ENCODE assay signal across 20 mouse cellular contexts in the genomic region with DNA sequence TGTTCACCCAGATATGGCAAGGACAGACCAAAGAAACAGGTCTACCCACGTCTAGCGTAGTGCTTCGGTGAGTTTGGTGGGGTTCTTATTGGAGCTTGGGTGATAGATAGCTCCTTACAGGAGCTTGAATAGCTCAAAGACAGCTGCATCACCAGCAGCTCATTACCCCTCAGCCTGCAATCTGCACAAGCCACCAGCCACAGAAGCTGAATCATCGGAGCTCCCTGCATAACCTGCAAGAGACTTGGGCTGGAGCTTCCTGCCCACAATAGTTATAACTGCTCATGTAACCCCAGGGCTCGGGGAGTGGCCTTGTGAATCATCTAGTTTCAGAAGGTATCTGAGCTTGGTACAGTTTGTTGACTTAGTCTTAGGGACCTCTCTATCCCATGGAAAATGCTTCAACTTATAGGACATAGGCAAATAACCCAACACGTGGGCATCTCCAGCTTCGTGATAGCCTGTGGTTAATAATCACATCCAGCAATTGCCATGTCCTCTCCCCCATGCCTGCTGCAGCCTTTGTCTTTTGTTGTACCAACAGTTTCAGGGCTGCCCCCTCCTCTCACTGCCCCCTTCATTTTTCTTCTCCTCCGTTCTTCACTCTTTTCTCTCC. TPM values are rescaled to one million over a fixed set of nuclear protein-coding genes. Genes with fewer than 3 reads are reported as not detected.
A peak's percentile ranks its signal among the peaks of the same experiment; 100 is the strongest.
DNase-seq lines count a peak whose midpoint lies in the region; TF ChIP-seq lines count a peak whose summit lies in the region.
"Had no signal": no experiment of that assay in that cellular context is flagged by ENCODE, and none has a peak within 500 bp of the region (broad histone marks: within the 10 kb centered on the region; RNA-seq: fewer than 3 reads in every experiment).

No protein-coding gene starts in this region.

- WGBS in heart, adult 2 months, result 92% methylated on average over 8 of the region's 8 CpGs

- H3K4me1 ChIP-seq in heart, adult 2 months (ENCODE audit: control insufficient read depth, insufficient read depth, low read length), result no peaks in the 10 kb centered on the region
- peaks cover 47% of the 10 kb centered on the region for H3K4me1 ChIP-seq in megakaryocyte, embryonic 14.5 days
- H3K4me1 ChIP-seq: embryonic facial prominence, embryonic 10.5 days; hindbrain, embryonic 12.5 days; liver, embryonic 12.5 days; lung, embryonic 15.5 days; neural tube, embryonic 15.5 days; stomach, embryonic 15.5 days had no signal

- DNase-seq in heart, adult 11 months, result peak; percentile 30
- DNase-seq in heart, adult 2 months, result no peak
- peak; percentile 97 for DNase-seq in 416B (ENCODE audit: low read depth)
- DNase-seq in brain, adult 2 months (ENCODE audit: low read depth, low spot score), result peak; percentile 73
- no peak for DNase-seq in heart, postnatal 36 days
- DNase-seq in heart, adult 9 months (ENCODE audit: low spot score in 2 of 2), result no peak
- DNase-seq in ovary, adult 18-20 months (ENCODE audit: low spot score), result no peak
- DNase-seq: adrenal gland, adult 8-10 months; cerebellum, postnatal 10 days; gastrocnemius, postnatal 14 days; kidney, adult 18-20 months; thymus, postnatal 36 days had no signal

- H3K79me2 ChIP-seq in heart, adult 2 months (replicated peaks; ENCODE audit: control insufficient read depth, insufficient read depth, low read length), result no peaks in the 10 kb centered on the region

- H3K27me3 ChIP-seq in heart, adult 2 months (ENCODE audit: control insufficient read depth, insufficient read depth, low read length), result no peaks in the 10 kb centered on the region
- H3K27me3 ChIP-seq in megakaryocyte, embryonic 14.5 days (replicated peaks), result peaks cover 3% of the 10 kb centered on the region
- H3K27me3 ChIP-seq: heart, embryonic 13.5 days; hindbrain, embryonic 12.5 days; liver, embryonic 12.5 days; lung, embryonic 15.5 days; neural tube, embryonic 15.5 days; stomach, embryonic 15.5 days had no signal

- H3K4me3 ChIP-seq in heart, adult 2 months, result no peak overlapping the region
- H3K4me3 ChIP-seq in megakaryocyte, embryonic 14.5 days (replicated peaks), result peak overlapping the region; percentile 26
- H3K4me3 ChIP-seq: embryonic facial prominence, embryonic 10.5 days; heart, embryonic 13.5 days; hindbrain, embryonic 12.5 days; liver, embryonic 12.5 days; lung, embryonic 15.5 days; neural tube, embryonic 15.5 days; stomach, embryonic 15.5 days had no signal

- no peak for TF ChIP-seq POLR2A in heart, adult 2 months (IDR thresholded peaks at IDR 0.05; ENCODE audit: insufficient read depth, low read depth, low read length)

- no peaks in the 10 kb centered on the region for H3K9me3 ChIP-seq in megakaryocyte, embryonic 14.5 days
- H3K9me3 ChIP-seq: embryonic facial prominence, embryonic 10.5 days; heart, embryonic 13.5 days; hindbrain, embryonic 12.5 days; liver, embryonic 12.5 days; lung, embryonic 15.5 days; neural tube, embryonic 15.5 days; stomach, embryonic 15.5 days had no signal

- H3K27ac ChIP-seq in heart, adult 2 months, result no peak overlapping the region
- H3K27ac ChIP-seq: embryonic facial prominence, embryonic 10.5 days; heart, embryonic 13.5 days; hindbrain, embryonic 12.5 days; liver, embryonic 12.5 days; lung, embryonic 15.5 days; neural tube, embryonic 15.5 days; stomach, embryonic 15.5 days had no signal

- H3K9ac ChIP-seq in heart, adult 2 months (ENCODE audit: low read depth, low read length), result no peak overlapping the region
- H3K9ac ChIP-seq: heart, embryonic 13.5 days; hindbrain, embryonic 12.5 days; liver, embryonic 12.5 days; lung, embryonic 15.5 days; neural tube, embryonic 15.5 days; stomach, embryonic 15.5 days had no signal

- intact Hi-C loops in heart, adult 2 months (cut with DNase I), result no loop called here
- intact Hi-C loops in heart, postnatal 36 days (cut with DNase I), result no loop called here

- TF ChIP-seq EP300 in heart, adult 2 months (IDR thresholded peaks at IDR 0.05; ENCODE audit: insufficient read depth, low read depth, low read length), result no peak

- no peaks in the 10 kb centered on the region; the same call in 1 of the 2 replicates for H3K36me3 ChIP-seq in heart, adult 2 months (ENCODE audit: control insufficient read depth, insufficient read depth, low read length)
- peaks cover 85% of the 10 kb centered on the region for H3K36me3 ChIP-seq in megakaryocyte, embryonic 14.5 days (replicated peaks; ENCODE audit: low read length)
- H3K36me3 ChIP-seq: liver, embryonic 12.5 days had no signal

- no peak for TF ChIP-seq CTCF in heart, adult 2 months (IDR thresholded peaks at IDR 0.05)

RNA-seq across cellular contexts. Expression of a gene that starts 42.4 kb away (rescaled TPM):
- total RNA-seq in heart, adult 2 months (2021), result 1 to 10 TPM; 5.7 to 7.4 TPM
- 1.9 and 3.3 TPM in 2 replicates for polyA plus RNA-seq in heart, adult 2 months (2012; rRNA removed)
- polyA plus RNA-seq in megakaryocyte, embryonic 14.5 days (2012; ENCODE audit: insufficient read depth, low replicate concordance), result 6.3 and 10.0 TPM in 2 replicates
- 1 to 10 TPM; 5.3 to 6.4 TPM for total RNA-seq in heart, postnatal 36 days (2021)

Comparison
In these comparisons a context has a peak if more than half of its experiments do, and no peak if none do; other contexts are left out.
1. DNase-seq: peak in heart, adult 11 months (single experiment), 416B (single experiment) and brain, adult 2 months (single experiment); none in heart, adult 2 months (0 of 2), heart, postnatal 36 days (0 of 2), heart, adult 9 months (0 of 2) and ovary, adult 18-20 months (single experiment).